Mouse (Mus musculus) heart, postnatal 14 days (tissue): ENCODE results near the gene Bcor. TPM values are rescaled to one million over a fixed set of nuclear protein-coding genes. Genes with fewer than 3 reads are reported as not detected.

Source experiments
- DNase-seq, 2 experiments: peaks; one replicate each; pipeline ENCODE4 v3.0.0; 2021 to 2022
- intact Hi-C: fragments of 180-260 bp; cut with DNase I; formaldehyde crosslinking; loops from one replicate; pipeline ENCODE4 v1.15.1; 2025
- total RNA-seq, 2 experiments: library from RNA; stranded (reverse); gene quantifications; 2 replicates each; pipeline ENCODE4 v1.2.3; 2021

The Bcor gene
- total RNA-seq, 2 experiments from 2014 or later: 24.4 to 25.8 TPM

DNA sequence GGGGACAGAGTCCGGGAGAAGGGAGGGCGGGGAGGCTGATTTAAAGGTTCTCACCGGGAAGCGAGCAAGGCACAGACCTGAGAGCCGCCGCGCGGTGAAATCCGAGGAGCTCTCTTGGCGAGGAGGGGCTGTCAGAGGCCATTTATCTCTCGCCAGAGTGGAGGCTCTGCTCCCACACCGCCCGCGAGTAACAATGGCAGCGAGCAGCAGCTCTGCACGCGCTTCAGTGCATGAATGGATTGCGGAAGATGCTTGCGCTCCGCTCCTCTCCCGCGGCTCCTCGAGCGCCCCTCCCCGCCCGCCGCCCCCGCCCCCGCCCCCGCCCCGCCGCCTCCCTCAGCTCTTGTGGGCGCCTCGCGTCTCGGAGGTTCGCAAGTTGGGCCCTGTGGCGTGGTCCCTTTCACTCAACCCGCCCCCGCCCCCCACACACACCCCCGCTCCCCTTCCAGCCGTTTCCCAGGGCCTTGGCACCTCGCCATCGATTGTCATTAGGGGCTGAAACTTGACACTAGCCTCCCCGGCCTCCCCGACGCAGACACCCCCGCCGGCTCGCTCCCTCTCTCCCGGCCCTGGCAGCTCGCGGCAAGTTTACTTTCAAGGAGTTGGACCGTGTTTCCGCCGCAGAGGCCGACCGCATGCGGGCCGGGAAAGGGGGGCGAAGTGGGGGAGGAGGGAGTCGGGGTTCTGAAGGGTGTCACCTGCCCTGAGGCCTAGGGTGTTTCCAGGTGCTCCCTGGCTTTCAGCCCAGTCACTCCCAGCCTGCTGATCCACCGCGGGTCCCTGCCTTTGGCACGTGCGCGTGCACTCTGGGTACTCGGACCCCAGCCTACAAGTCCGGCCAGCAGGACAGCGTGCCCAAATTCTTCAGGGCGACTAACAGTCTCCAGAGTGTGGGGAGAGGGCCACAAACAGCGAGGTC, 31.7 kb downstream of the Bcor start:
- DNase-seq: peak; percentile 68 to 72
- intact Hi-C loops: no loop called here

- DNase-seq: no peak
- intact Hi-C loops: no loop called here
Observed at GRCm38 (mm10) chrX:12127799-12128164, 32.4 kb downstream of the Bcor start.

DNA sequence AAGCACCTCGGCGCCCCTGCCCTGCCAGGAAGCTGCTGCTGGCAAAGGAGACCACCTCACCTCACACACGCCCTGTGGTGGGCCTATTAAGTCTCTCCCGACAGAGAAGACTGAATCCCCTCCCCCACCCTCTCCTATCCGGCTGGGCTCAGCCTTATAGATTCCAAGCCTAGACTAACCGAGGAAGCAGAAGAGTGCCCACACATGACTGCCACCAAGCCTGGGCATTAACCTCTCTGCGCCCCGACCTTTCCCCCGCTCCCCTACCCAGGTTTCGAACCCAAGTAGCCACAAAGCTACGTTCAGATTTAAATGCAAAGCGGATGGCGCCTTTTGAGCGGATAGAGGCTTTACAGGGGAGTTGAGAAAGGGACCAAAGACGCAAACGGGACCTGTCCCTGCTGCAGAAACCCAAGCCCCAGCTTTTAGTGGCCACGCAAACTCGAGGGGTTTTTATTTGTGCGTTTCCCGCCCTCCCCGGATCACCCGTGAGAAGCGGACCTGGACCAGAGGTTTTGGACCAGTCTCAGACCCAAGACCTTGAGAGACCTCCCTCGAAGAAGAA, 33.0 kb downstream of the Bcor start:
- intact Hi-C loops: no loop called here
- DNase-seq: no peak

DNA sequence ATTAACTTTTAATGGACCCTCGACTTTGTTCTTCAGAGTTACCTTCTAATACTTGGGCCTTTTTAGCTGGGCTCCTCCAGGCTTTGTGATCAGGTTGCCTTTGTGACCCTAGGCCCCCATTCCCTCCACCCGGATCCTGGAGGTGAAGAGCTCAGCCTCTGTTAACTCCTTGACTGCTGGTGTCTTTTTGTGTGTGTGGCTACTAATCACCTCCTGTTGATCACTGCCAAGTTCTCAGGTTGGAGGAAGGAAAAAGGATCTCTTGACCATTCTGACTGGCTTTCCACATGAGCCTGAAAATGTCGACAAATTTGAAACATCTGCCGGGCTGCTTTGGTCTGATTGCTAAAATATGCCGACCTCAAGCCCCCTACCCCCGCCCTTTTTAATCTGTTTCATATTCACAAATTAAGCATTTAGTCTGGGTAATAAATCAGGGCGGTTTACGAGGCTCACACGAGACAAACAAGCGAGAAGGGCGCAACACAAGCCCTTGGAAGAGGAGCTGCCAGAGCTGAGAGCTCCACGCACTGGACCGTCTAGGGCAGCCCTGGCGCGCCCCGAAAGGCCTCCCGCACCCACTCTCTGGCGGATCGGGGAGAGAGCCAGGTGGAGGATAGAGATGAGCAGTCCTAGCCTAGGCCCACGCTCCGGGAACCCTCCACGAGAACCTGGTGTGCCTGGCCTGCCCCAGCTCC, 33.6 kb downstream of the Bcor start:
- no peak for DNase-seq
- intact Hi-C loops: no loop called here

- intact Hi-C loops: no loop called here
- DNase-seq: no peak
Observed at GRCm38 (mm10) chrX:12124571-12124970, 35.6 kb downstream of the Bcor start.

DNA sequence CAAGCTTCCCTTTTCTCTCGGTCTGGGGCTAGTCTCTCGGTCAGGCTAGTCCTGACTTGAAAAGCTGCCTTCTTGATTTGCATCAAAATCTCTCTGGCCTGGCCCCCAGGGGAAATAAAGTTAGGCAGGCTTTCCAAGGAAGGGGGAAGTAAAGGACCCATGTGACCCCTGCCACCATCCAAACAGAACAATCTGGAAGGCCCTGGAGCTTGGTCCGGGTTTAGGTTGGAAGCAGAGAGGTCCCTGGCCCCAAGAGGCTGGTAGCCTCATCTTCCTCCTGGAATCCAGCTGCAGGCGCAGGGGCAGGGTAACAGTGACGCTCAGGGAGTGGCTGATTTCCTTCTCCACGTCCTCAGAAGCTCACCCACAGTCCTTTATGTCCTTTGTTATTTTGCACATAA, 36.5 kb downstream of the Bcor start:
- no peak for DNase-seq
- intact Hi-C loops: loop anchor here (2.0 kb wide), 1 partner anchor 31 kb away; no protein-coding TSS in a partner anchor

- intact Hi-C loops: loop anchor here (2.0 kb wide), 1 partner anchor 30 kb away; no protein-coding TSS in a partner anchor
- DNase-seq: peak; percentile 17 to 48
Observed at GRCm38 (mm10) chrX:12122594-12123331, 37.4 kb downstream of the Bcor start.

DNA sequence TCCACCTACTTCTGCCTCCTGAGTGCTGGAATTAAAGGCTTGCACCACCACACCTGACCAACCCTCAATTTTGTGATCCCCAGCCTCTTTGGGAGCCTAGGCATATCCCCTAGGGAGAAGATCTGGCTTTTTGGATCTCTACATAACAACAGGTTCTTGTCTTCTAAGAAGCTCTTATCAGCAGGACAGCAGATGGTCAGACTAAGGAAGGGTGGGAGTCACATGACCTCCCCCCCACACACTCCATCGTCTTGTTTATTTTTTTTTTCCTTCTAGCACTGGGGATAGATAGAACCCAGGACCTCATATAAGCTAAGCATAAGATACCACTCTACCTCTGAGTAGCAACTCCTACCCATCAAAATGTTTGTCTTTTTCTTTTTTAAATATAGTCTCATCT, 40.7 kb downstream of the Bcor start:
- intact Hi-C loops: no loop called here
- DNase-seq: no peak

DNA sequence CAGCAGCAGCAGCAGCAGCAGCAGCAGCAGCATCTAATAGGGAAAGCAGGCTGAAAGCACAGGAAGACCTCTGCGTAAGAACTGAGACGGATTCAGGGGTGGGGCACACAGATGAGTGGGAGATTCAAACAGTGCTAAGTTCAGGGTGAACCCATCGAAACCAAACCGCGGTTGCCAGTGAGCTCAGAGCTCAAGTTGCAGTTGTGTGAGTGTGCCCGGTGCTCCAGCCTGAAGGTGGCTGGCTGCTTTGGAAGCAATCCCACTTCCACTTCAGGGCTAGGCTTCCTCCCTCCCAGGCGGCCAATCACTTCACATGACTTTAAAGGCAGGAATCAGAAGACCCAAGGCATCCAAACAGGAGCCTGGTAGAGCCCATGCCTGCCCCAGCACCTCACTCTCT, 44.0 kb downstream of the Bcor start:
- peak; percentile 12 to 55 for DNase-seq
- intact Hi-C loops: no loop called here

DNA sequence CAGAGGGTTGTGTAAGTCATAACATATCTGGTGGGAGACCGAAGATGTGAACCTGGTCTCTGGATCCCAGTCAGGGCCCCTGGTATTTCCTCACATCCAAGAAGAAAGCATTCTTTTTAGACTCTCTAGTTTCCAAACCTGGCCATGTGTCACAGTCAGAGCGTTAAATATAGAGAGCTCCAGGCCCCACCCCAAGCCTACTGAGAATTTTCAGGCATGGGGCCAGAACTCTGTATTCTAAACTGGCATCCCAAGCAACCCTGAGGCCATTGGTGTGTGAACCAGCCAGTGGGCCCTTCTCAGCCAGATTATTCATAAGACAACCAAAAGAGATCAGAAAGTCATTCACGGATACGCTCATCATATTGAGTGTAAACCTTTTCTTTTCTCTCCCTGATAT, 48.0 kb downstream of the Bcor start:
- peak; percentile 9 to 40 for DNase-seq
- intact Hi-C loops: no loop called here

DNA sequence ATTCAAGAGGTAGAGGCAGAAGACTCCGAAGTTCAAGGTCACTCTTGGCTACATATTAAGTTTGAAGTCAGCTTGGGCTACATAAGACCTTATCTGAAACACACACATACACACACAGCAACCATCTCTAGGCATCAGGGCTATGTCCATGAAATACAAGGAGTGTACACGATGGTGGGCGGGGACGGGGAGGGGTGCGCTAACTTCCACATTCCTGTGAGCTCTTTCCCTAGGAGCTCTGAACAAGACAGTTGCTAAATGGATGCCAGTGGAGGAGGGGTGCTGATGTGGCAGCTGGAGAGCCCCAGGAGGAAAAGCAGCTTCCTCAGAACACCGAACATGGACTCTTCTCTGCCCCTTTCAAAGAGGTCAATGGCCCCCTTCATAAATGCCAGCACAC, 49.6 kb downstream of the Bcor start:
- DNase-seq: no peak
- intact Hi-C loops: no loop called here

DNA sequence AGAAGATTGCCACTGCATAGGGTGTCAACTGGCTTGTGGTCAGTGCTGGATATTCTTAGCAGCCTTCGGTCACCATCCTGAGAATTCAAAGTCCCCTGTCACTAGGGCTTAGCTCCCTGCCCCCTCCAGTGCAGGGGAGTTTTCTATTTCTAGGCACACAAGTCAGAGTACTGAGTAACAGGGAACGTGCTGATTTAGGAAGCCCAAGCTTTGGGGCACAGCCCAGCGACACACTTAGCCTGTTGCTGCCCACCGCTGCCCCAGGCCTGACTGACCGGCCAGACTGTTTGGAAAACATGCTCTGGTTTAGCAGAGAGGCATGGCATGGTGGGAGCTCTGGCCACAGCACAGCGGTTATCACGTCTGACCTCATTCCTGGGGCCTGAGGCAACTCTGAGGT, 54.8 kb downstream of the Bcor start:
- peak in 1 of 2 experiments; percentile 25 for DNase-seq
- intact Hi-C loops: no loop called here

GRCm38 (mm10) chrX:12096783-12097526, 63.2 kb downstream of the Bcor start:
- intact Hi-C loops: no loop called here
- no peak for DNase-seq

- no peak for DNase-seq
- intact Hi-C loops: loop anchor here (2.0 kb wide), 1 partner anchor 29 kb away; no protein-coding TSS in a partner anchor
Observed at GRCm38 (mm10) chrX:12093371-12093770, 66.8 kb downstream of the Bcor start.

DNA sequence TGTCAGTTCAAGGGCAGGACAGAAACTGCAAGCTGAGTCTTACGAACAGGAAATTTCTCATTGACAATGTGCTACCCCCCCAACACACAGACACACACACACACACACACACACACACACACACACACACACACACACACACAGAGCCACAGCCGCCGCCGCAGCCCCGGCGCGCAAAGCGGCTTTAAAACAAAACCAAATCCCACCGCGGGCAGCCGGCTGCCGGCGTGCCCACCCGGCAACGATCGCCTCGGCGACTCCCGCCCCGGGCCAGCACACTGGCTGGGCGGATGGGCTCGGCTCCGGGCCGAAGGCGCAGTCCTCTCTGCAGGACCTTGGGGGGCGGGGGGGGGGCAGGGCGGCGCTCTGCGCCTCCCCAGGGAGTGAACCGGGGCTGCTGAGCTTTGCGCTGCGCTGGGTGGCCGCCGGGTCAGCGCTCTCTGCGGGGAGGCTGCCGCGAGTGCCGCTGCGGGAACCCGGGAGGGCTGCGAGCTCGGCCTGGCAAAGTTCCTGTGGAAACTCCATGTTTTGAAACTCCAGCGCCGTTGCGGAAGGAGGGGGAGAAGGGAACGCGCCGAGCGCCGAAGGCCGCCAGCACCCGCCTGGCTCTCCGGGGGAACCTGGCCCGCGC, 68.6 kb downstream of the Bcor start:
- intact Hi-C loops: loop anchor here (2.0 kb wide), 1 partner anchor 31 kb away; no protein-coding TSS in a partner anchor

GRCm38 (mm10) chrX:12090871-12091404, 69.2 kb downstream of the Bcor start:
- peak; percentile 84 to 85 for DNase-seq
- intact Hi-C loops: no loop called here

More for the DNA sequence above, 68.6 kb downstream of the Bcor start:
- DNase-seq: peak; percentile 62 to 66

DNA sequence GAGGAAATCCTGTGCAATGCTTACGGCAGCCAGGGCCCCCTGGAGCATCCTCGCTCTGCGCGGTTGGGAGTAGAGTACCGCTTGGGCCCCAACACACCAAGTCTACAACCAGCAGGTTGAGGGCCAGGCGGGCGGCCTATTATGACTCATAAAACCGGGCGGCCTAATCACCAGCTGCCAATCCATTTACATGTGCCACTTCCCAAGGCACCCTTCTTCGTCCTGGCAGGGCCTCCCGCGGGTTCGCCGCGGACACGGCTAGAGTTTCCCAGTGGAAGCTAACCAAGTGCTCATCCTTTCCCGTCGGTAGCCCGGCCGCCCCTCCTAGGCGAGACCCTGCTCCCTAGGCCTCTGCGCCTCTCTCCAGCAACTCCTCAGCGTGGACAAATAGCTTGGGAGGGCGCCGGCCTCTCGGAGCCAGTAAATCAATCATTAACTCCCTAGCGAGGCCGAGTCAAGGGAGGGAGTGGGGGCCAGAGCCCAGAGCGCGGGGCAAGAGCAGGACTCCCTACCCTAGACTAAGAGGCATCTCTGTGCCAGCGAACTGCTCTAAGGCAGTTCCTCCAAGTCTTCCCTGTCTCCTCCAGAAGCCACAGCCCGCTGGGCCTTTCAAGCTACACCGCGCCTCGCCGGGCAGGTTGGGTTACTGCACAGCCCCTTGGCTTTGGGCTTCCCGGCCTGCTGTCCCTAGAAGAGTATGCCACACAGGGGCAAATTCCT, 69.8 kb downstream of the Bcor start:
- intact Hi-C loops: no loop called here
- DNase-seq: peak in 1 of 2 experiments; percentile 32

- DNase-seq: peak; percentile 62 to 63
- intact Hi-C loops: loop anchor here (2.0 kb wide), 1 partner anchor 45 kb away; no protein-coding TSS in a partner anchor
Observed at GRCm38 (mm10) chrX:12089353-12090081, 70.6 kb downstream of the Bcor start.
